Mouse (Mus musculus) left cerebral cortex, postnatal 10 days (tissue): Measurements from ENCODE around the gene Tshr. TPM values are rescaled to one million over a fixed set of nuclear protein-coding genes. Genes with fewer than 3 reads are reported as not detected.
A peak's percentile ranks its signal among the peaks of the same experiment; 100 is the strongest.
"Not testable (repeated sequence)": the region's sequence is repeated elsewhere in the genome, so short reads cannot be mapped to it uniquely, and the experiment has no call there.

Experiments
- DNase-seq, 2 experiments: peaks; one replicate each; pipeline ENCODE4 v3.0.0; 2021 to 2022; ENCODE audit warnings: low spot score in 2 of 2, mixed read lengths in 1 of 2; ENCODE audit errors: extremely low spot score in 1 of 2
- intact Hi-C: fragments of 180-260 bp; cut with DNase I; formaldehyde crosslinking; loops from one replicate; pipeline ENCODE4 v1.15.1; 2025
- total RNA-seq, 2 experiments: library from RNA; stranded (reverse); gene quantifications; 2 replicates each; pipeline ENCODE4 v1.2.3; 2021

Tshr gene
- 1 to 10 TPM; 2.0 to 2.9 TPM for total RNA-seq

DNA sequence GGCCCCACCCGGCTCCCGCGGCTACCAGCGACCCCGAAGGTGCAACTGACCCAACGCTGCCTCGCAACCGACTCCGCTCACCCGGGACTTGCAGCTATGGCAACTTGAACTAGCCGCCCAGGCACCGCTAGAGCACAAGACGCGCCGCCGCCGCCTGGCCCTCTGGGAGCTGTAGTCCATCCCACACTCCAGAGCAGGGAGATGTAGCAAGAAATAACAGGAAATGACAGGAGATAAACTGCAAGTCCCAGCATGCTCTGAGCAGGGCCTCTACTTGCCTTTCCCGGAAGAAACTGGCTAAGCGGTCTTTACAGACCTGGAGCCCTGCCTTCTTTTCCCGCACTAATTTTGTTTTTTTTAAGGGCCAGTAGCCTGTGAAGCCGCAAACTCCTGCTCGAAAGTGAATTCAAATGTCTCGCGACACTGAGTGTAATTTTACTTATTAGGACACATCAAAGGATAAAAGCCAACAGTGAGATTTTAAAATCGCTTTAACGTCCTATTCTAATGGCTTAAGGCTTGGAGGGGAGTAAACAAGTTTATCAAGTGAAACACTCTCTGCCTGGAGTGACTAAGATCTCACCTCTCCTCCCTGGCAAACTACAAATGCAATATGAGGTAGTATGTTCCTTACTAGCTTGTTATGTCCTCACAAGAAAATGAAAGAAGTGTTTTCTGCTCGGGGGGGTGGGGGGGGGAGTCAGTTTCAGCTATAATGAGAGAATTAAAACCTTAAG lies at the start of gene Tshr, which contains the start of gene Cep128:
Gene Tshr (plus strand): TSS at position 283 of the 737 bp plus-strand sequence.
Gene Cep128 (minus strand): TSS at position 129 of the 737 bp plus-strand sequence.
- peak; percentile 91 to 94 for DNase-seq
- intact Hi-C loops = no loop called here

DNA sequence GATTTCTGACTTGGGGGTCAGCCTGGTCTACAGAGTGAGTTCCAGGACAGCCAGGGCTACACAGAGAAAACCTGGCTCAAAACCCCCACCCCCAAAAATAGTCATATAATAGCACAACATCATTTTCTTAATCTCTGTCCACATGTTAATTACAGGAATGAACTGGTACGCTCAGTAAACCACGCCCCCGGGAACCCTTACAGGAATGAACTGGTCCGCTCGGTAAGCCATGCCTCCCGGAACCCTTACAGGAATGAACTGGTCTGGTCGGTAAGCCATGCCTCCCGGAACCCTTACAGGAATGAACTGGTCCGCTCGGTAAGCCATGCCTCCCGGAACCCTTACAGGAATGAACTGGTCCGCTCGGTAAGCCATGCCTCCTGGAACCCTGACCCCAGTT lies 45.7 kb upstream of the Tshr start:
- intact Hi-C loops, DNase-seq: not testable (repeated sequence)

DNA sequence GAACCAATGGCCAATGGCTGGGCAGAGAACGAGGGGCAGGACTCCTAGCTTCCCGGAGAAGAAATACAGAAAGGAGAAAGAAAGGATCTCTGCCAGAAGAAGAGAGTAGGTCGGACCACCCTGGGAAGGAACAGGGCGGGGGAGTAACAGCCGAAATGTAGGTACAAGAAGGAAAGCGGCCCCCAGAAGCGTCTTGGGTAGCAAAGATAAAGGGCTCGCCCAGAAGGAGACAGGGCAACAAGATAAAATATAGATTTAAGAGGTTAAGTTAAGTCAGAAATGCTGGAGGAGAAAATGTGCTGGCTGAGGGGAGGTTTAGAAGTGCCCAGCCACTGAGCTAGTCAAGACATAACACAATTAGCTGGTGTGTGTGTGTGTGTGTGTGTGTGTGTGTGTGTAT lies 30.6 kb upstream of the Tshr start:
- intact Hi-C loops = no loop called here
- no peak for DNase-seq

DNA sequence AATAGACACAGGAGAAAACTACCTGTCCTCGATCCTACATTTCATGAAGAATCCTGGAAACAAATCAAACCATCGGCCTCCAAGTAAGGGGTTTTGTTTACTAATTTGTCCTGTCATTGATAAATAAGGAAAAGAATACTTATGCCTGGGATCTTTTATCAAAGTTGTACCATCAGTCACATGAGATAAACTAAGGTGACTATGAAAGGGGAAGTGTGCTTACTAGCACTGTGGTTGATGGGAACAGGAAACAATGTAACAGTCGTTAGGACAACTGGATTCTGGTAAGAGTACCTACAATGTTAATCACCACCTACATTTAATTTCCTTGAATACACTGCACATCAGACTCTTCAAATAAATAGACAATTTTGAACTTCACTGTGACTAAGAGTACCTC lies 15.2 kb upstream of the Tshr start:
- intact Hi-C loops = no loop called here
- no peak for DNase-seq

DNA sequence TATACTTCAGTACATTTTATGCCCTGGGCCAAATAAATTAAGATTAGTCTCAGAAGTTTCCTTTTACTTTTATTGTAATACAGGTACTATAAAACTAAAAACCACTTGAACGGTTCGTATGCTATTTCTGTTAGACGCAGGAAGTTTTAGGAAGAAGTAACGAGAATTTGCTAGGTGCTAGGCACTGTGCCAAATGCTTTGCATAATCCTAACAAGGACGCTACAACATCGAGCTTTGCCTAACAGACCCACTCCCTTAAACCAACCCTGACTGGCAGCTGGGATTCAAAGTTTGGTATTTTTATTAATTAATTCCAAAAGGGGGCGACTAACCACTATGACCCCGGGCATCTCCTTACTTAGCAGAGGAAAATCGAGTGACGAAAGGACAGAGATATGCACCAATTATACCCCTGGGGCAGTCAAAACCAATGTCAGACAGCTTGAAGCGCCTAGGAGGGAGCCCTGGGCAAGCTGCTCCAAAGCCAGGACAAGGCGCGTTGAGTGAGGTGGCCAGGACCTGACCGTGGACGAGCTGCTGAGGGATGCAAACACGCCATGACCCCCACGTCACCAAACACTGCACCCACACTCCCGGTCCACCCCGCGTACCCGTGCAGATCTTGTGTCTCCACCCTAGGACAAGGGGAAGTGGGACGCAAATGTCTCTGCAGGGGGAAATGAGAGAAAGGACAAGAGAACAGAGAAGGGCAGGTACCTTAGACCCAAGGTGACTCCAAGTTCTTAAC lies 673 bp upstream of the Tshr start:
- intact Hi-C loops = no loop called here
- peak; percentile 5 to 30 for DNase-seq

DNA sequence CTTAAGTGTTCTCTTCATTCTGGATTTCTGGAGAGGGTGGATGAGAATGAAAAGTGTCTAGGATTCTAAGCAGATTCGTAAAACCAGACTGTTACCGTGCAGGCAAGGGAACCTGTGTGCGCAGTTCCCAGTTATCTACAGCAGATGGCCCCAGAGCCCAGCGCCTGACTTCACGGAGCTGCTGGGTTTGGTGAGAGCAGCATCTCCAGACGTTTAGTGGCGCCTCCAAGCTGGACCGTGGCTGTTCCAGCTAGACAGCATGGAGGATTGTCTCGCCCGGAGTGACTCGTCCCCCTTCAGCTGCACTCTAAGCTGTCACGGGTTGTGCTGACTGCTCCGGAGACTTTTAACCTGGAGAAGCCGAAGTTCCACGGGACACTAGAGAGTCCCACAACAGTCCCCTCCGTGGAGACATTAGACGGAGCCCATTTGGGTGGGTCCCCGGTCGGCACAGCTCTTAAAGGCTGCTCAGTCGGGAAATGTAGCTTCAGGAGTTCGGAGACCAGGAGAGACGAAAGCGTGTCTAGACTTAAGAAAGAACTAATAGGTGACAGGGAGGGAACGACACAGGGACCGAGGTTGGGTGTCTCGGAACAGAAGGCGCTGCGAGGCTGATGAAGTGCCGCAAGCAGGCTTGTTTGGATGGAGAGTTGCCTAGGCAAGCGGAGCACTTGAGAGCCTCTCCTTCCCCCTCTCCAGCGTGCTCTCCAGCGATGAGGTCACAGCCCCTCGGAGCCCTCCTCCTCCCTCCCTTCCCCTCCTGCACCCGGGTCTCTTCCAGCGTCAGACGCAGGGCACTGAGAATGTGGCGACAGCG lies 16.1 kb downstream of the Tshr start:
- DNase-seq = peak; percentile 75 to 80
- intact Hi-C loops = loop anchor here (5.0 kb wide), 2 partner anchors 167 to 402 kb away; no protein-coding TSS in a partner anchor

DNA sequence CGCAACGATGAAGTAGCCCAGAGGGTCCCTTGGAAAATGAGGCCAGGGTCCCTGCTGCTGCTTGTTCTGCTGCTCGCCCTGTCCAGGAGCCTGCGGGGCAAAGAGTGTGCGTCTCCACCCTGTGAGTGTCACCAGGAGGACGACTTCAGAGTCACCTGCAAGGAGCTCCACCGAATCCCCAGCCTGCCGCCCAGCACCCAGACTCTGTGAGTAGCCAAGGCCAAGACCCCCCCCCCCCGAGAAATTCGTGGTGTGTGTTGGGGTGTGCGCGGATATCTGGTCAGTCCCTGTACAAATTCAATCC lies 16.6 kb downstream of the Tshr start:
- intact Hi-C loops = loop anchor here (5.0 kb wide), 2 partner anchors 166 to 401 kb away; no protein-coding TSS in a partner anchor
- DNase-seq = peak in 1 of 2 experiments; percentile 24

DNA sequence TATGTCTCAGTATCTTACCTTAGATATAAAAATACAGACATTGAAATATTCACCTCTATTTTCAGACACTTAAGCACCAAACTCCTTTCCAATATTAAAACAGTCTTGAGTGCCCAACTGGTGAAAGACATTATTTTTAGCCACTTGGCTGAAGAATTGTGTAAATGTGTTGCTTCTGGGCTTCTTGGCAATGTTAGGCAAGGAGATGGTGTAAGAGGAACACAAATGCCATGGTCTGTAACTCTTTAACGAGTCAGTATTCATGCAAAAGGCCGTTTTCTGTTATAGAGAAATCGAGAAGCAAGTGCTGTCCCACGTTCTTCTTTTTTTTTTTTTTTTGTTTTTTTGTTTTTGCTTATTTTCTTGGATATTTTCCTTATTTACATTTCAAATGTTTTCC lies 25.9 kb downstream of the Tshr start:
- DNase-seq = no peak
- intact Hi-C loops = no loop called here

DNA sequence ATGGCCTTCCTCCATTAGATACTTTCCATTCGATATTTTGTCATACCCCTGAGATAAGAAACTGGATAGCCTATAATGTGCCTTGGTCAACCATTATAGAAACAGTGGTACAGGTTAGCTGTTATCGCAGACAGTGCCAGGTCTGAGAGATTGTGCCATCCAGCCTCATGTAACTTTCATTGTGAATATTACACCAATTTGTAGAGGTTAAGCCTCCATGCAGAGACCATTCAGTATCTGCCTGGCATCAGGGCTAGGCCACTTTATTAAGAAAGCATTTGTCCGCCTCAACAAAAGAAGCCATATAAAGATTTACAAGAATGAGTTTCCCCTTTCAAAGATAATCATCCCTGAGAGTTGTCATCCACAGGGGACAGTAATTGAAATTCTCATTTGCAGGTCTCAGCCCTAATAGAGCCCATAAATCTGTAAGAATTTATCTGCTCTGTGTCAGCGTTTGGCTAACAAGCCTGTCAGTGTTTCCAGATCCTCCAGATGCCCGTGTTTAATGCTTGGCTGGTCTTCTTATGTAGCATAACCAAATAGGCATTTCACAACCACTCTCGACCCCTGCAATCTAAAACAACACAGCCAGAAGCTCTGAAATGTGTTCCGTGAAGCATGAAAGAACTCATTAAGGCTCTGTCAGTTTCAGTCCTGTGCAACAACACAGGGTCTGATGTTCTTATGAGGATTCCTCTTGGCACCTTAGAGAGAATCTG lies 28.3 kb downstream of the Tshr start:
- intact Hi-C loops = no loop called here
- DNase-seq = no peak

DNA sequence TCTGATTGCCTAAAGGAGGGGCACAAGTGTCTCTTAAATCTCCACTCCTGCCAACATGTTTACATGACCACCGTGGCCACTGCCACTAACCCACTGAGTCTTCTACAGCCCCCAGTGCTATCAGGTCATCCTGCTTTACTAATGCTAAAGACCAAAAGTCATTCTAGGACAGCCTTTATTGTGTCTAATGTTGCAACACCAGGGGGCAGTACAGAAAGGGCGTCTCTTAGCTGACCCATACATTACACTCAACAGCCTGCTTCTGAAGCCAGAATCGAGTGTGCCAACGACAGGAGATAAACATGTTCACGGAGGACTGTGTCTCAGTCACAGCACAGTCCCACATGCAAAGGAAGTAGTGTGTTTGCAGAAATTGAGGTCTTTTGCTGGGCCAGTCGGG lies 30.7 kb downstream of the Tshr start:
- intact Hi-C loops = no loop called here
- DNase-seq = no peak

DNA sequence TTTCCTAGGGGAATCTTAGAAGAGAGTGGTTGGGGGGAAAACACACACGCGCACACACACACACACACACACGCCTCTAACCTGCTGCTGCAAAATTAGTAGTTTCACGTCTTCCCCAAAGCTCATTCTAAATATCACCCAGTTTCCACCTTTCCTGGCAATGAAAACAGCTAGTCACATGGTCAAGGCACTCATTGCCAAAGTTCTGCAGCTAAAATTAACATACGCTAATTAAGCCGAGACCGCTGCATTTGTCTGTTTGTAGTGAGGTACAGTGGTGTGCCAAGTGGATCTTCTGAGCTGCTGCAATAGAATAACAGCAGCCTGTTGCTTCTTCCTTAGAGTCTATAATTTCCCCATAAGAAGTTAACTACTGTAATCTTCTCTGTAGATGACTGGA lies 32.5 kb downstream of the Tshr start:
- intact Hi-C loops = no loop called here
- DNase-seq = no peak

DNA sequence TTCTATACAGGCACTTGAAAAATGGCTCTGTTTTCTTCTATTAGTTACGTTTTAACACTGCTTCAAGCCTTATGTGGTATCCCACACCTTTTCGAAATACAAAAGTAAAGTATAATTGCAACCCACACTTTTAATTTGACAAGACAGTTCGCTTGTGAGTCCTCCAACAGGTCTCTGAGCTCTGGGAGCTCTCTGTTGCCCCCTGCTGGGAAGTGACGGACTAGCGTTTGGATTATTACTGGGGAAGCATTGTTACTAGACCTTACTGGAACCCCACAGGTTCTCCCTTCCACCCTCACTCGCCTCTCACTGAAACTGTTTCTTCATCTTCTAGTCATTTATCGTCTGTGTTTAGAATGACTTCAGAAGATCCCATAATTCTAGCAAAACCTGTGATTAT lies 34.4 kb downstream of the Tshr start:
- peak in 1 of 2 experiments; percentile 57 for DNase-seq
- intact Hi-C loops = no loop called here

DNA sequence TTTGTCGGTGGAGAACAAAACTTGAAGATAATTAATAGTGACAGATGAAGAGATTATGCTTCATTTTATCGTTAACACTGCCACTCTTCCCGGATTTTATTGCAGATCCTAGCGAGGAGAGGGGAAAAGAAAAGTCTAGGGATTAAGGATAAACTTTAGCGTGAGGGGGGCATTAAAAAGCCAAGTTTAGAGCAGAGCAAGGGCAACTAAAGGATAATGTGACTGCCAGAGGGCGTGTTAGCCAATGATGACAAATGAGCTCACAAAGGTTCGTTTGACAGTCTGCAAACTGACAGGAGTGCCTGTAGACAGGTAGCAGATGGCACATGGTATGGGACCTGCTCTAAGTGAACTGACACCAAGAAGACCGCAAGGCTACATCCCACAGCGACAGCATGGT lies 36.9 kb downstream of the Tshr start:
- no peak for DNase-seq

DNA sequence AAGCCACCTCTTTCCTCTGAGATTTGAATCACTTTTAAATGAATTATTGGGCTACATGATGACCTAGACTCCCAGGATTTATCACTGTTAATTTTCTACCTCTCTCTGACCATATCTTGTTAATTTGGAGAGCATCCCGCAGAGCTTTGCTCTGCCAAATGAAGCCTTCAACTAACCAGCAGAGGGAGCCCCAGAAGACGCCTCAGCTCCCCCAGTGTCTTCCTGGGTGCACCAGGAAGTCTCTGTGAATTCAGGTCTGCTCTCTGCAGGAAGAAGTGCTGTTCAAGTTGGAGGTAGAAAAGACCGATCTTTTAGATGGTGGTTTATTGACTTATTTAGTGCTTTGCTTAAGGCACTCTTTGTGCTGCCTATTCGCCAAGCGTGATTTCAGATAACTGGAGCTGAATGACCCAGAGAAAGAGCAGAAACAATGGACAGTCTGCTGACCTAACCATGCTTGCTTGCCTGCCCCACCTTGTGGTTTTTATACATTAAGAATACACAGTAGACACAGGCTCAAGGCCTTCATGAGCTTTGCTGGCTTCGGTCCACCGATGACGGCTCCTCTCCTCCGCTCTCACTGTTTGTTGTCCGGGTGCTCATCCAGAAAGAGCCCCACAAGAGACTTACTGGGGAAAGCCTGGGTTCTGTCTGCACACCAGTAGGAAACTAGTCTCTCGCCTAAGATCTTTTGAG lies 38.9 kb downstream of the Tshr start:
- intact Hi-C loops = no loop called here
- DNase-seq = no peak

More for the DNA sequence above, 36.9 kb downstream of the Tshr start:
- intact Hi-C loops = no loop called here

DNA sequence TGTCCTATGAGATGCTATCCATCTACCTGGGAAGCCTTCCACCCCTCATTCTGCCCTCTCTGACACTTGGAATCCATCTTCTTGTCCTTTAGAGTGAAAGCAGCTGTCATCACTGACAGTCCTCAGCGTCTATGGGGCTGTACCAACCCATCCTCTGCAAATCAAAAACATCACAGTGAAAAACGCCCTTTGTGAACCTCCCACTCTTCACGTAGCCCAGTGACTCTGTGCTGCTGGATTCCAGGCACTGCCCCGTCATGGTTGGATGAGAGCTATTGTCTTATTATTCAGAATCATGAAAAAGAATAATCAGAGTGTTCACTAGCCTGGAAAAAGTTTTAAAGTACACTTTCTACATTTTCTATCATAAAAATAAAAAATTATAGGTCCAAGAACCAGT lies 42.1 kb downstream of the Tshr start:
- no peak for DNase-seq
- intact Hi-C loops = no loop called here

DNA sequence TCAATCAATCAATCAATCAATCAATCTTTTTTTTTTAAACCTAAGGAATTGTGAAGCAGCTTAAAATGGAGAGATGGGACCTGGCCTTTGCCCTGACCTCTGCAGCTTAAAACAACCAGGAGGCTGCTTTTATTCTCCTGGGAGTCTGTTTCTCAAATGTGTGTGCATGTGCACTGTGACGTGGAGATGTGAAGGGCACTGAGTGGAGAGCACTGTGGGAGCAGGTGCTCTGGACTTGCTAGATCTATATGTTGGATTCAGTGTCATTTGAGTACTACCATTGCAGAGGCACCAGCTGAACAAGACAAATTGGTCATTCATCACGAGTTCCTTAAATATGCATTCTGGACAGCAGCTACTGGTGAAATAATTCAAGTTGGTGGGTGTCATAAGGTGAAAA lies 42.8 kb downstream of the Tshr start:
- intact Hi-C loops = no loop called here
- DNase-seq = no peak

DNA sequence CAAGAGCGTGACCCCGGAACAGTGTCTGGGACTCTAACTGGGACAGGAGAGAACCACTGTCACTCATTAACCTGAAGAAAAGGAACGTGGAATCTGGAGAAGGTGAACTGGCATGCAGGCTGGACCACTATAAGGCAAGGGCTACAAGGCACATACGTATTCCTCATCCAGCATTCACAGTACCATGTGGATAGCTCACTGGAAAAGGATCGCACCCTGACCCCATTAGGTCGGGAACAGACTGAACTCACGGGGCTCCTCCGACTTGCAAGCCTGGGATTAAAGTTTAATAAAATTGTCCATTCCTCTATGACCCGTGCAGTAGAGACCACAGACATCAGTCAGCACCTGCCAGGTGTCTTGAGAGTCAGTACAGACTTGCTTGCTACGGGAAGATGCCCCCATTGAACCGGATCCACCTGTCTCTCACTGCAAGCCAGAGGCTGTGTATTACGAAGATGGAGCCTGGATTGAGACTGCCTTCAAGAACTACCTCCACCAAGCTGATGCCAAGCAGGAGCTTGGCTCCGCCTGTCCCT lies 97.9 kb downstream of the Tshr start:
- intact Hi-C loops = no loop called here
- no peak for DNase-seq

DNA sequence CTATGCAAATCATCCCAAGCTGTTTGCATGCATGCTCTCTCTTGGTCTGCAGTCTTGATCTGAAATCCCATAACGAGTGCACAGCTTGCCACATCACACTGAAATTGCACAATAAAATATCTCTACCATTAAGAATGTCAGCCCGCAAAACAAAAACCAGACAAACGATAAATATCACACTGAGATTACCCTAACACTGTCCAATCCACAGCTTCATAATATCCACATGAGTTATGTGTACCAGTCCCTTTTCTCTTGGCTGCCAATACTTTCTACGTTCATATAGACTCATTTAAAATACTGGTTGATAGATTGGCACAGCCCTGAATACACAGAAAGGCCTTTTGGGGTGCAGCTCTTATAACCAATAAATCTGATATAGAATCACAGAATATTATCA lies 102.0 kb downstream of the Tshr start:
- intact Hi-C loops = no loop called here
- no peak for DNase-seq
